Mouse (Mus musculus): ENCODE data around the gene Foxi1.

Foxi1 gene

DNA sequence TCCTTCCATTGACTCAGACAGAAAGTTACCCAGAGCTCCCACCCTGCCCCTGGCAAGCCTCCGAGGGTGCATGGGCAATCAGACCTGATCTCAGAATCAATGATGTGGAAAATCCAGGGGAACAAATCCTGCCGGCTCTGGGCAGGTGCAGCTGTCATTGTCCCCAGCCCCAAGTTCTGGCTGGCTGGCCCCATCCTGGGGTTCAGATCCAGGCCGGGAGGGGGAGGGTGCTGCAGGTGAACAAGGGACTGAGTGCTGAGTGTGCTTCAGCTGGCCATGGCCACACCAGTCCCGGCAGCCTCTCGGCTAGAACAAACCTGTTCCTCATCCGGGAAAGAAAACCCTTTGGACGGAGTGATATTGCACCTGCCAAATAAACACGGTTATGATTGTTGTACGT, 49.0 kb downstream of the Foxi1 start:
- no peak for DNase-seq (ENCODE audit: low spot score in 2 of 2)

DNA sequence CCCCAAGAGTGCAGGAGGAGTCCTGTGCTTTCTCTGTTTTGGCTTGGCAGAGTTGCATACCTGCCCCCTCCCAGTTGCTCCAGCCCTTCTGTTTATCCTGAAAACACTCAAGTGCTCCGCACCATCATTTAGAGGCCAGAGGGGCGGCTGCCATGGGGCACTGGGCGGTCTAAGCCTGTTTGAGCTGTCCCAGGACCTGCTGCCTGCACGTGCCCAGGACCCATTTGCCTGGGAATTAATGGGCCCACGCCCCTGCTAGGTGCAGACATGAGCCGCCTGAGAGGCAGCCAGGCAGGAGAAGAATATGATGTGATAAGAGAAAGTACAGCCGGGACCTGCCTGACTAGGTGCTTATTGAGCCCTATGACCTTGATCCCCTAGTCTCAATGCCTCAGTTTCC, 52.7 kb downstream of the Foxi1 start:
- DNase-seq (ENCODE audit: low spot score in 2 of 2) = no peak

Measured in left cerebral cortex, adult 9 months (tissue).